Mouse (Mus musculus) thymus, adult 18-20 months (tissue): Measurements from ENCODE around the gene Itpa.
"Not testable (repeated sequence)": the region's sequence is repeated elsewhere in the genome, so short reads cannot be mapped to it uniquely, and the experiment has no call there.

ENCODE experiments used
- DNase-seq, 2 experiments: peaks; one replicate each; pipeline ENCODE4 v3.0.0; 2022; ENCODE audit warnings: mixed read lengths in 2 of 2

Gene Itpa

DNA sequence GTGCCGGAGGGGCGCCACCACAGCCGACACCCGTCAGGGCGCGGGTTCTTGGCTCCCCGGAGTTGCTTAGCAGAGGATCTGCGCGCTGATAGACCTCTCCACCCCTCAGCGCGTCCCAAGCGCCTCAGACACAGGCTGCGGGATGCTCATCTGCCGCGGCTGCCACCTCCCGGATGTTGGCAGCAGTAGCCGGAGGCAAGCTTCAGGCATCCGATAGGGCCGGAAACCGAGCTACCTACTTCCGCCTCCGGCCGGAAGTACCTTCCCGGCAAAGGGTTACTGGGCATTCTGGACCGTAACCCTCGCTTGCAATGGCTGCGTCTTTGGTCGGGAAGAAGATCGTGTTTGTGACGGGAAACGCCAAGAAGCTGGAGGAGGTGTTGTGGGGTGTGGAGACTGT lies at the start of gene Itpa:
Itpa (plus strand) TSS at position 52 of the 400 bp plus-strand sequence.
- peak; percentile 78 to 82 for DNase-seq

DNA sequence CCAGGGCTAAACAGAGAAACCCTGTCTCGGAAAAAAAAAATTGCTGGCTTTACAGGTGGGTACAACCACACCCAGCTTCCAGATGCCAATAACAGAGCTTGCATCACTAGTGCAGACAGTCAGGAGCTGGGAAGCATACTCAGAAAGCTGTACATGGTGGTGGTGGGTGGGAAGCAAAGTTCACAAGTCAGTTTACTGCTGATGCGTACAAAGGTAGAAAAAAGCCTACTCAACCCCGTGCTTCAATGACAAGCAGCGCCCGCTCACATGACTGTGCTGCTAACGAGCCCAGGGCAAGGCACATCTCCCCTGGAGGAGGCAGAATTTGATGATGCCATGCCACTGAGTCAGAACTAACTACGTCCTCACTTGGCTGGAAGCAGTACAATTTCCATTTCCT lies 48.4 kb upstream of the Itpa start:
- no peak for DNase-seq

DNA sequence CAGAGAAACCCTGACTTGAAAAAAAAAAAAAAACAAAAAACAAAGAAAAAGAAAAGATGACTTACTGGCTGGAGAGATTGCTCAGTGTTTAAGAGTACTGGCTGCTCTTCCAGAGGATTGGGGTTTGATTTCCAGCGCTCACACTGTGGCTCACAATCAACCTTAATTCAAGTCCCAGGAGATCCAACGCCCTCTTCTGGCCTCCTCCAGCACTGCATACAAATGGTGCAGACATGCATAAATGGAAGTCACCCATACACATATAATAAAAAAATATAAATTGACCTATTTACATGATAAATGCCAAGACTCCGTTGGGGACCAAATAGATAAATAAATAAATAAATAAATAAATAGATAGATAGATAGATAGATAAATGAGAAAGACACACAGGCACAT lies 39.0 kb upstream of the Itpa start:
- no peak for DNase-seq

DNA sequence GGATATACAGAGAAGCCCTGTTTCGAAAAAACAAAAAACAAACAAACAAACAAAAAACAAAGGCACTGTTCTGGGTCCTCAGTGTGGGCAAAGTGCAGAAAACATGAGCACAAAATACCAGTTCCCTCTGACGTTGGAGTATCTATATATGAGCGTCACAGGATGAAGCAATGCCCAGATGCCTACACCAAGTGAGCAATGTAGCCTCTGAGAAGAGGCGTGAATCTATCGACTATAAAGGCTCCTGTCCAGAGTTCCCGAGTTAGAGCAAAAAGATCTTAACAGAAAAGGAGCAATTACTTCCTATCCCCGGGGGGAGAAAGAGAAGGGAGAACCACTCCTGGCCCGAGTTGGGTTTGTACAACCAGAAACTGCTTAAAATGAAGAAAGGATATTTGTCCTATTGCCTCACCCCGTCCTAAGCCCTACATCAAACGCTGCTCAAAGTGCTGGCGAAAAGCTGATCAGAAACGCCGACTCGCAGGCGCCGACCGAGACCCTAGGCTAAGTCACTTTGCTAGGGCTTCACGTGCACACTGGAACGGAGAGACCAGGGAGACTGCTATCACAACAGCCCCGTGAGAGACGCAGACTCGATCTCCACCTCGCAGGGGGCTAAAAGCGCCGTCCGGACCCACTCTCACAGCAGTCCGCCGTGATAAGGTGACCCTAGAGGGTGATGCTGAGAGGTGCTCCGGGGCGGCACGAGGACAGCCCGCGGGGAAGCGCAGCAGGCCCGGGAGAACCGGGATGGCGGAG lies 38.2 kb upstream of the Itpa start:
- DNase-seq, result no peak

GRCm38 (mm10) chr2:130629839-130630203 lies 37.6 kb upstream of the Itpa start, which contains the start of the genes Fastkd5 and Ubox5:
Gene Fastkd5, minus strand, starts transcription at chr2:130630027.
Gene Ubox5, minus strand, starts transcription at chr2:130630038.
- DNase-seq, result peak; percentile 73 to 79

- DNase-seq, result no peak
These were observed 35.0 kb upstream of the Itpa start for GRCm38 (mm10) chr2:130632416-130632815.

DNA sequence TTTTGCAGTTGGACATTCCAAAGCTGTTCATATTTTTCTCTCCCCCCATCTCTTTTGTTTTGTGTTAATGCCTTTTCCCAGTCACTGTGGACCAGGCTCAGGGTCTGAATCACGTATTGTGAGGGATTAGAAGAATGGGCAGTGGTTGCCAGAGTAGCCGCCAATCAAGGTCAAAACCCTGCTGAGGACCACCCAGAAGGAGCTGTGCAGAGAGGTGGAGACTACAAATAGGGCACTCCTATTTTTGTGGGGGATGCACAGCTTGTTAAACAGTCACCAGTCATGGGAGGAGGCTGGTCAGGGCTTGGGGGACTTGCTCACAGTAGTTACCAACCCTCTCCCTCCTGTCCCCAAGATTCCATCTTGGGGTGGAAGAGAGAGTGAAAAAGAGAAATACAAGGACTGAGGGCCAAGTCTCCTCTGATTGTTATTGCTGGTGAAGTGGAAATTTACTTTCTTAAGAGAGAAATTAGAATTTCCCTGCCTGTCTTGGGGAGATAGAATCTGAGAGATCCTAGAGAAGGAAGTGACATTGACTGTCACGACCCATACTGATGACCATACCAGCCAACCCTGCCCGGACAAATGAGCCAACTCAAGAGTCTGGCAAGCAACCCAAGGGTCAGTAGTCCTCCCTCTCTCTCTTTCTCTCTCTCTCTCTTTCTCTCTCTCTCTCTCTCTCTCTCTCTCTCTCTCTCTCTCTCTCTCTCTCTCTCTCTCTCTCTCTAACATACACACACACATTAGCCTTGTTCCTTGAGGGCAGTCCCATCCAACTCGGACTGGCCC lies 34.3 kb upstream of the Itpa start:
- no peak for DNase-seq

DNA sequence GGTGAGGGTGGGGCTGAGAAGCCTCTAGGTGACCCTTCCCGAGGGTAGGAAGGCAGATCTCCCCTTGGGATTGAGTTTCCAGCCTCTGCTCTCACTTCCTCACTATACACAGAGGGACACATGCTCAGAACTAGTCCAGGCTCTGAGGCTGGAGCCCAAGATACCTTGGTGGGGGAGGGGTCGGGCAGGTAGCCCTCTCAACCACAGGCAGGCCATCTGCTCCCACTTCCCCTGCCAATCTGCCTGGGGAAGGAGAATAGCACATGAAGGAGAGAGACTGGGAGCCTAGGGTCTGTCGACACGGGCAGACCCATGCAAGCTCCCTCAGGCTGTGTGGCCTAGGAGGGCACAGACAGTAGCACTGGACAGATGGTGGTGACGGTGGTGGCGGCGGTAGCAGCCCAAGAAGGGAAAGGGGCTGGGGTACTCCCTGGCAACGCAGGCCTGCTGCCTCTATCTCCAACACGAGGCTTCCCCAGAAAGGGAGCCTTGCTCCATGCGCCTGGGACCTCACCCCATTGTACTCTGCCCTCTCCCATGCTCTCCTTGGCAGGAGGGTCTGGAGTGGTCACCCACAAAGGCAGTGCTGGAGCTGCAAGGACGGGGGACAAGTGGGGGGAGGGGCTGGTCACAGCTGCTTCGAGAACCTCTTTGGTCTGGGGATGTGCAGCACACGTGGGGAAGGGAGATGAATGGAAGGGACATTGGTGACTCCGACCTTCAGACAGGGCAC lies 33.2 kb upstream of the Itpa start:
- DNase-seq, result peak in 1 of 2 experiments; percentile 11

DNA sequence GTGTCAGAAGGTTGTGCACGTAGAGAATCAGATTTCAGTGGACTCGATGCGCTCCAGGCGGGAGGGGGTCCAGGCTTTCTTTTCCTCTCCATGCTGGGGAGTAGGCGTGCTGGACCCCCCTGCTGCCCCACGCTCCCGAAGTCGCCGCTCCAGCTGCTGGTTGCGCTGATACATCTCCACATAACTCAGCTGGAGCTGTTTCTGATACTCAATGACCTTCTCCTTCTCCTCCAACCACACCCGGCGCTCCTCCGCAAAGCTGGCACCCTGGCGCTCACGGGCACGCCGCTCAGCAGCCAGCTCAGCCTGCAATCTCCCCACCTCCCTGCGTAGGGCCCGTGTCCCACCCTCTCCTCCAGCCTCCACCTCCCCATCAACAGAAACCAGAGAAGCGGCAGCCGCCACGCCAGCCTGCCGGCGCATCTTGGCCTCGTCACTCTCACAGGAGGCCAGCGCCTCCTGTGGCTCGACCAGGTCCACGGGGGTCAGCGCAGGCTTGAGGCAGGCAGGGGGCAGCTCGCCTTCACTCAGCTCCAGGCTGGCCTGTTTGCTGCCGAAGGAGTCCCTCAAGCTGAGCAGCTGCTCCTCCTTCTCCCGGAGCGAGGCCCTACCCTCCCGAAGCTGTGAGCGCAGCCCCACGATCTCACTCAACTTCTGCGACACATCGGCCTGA lies 32.5 kb upstream of the Itpa start:
- peak; percentile 25 to 31 for DNase-seq

DNA sequence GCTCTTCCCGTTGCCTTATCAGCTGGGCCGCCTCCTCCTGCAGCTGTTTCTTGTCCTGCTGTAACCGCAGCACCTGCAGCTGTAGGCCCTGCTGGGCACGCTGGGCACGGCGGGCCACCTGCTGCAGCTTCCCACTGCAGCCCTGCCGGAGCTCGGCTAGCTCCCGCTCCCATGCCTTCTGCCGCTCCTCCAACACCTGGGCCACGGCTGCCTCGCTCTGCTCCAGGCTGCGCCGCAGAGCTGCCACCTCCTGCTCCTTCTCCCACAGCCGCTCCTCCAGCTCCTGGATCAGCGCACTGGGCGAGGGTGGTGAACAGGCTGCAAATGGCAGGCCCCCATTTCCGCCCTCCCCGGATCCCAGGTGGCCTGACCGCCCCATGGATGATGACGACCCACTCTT lies 31.6 kb upstream of the Itpa start:
- peak; percentile 70 to 81 for DNase-seq

DNA sequence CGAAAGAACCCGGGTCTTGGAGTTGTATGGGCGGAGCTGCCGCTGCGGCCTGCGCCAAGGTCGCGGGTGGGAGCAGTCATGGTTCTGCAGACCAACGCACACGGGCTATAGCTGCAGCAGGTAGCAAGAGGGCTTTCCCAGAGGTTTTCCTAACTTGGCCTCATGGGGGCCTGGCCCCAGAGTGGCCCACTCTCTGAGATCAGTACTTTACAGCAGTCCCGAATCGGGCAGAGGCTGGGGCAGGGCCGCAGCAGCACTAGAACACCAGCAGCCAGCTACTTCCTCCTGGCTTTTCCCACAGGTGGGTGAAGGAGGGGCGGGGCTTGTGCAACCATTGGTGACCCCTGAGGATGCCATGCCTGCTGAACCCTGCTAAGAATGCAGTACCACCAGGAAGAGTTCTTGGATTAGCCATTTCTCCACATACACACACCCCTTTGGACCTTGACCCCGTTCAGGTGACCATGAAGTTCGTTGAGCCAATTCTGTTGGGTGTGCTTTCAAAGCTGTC lies 29.3 kb upstream of the Itpa start:
- no peak for DNase-seq

DNA sequence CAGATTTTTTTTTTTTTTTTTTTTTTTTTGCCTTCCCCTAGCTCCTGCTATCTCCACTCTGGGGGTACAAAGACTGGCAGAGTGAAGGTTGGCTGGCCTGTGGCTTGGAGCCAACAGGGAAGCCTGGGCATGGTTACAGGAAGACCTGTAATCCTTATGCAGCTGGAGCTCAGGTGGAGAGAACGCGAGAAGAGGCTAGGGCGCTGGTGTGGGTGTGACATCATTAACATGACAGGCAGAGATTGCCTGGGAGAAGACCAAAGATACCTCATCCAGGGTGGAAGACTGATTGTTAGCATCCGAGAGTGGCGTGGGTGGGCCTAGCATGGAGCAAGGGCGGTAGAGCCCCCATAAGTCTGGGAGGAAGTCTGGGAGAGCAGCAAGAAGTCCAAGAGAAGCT lies 28.1 kb upstream of the Itpa start:
- no peak for DNase-seq

GRCm38 (mm10) chr2:130641351-130642025 lies 25.9 kb upstream of the Itpa start:
- DNase-seq, result no peak

DNA sequence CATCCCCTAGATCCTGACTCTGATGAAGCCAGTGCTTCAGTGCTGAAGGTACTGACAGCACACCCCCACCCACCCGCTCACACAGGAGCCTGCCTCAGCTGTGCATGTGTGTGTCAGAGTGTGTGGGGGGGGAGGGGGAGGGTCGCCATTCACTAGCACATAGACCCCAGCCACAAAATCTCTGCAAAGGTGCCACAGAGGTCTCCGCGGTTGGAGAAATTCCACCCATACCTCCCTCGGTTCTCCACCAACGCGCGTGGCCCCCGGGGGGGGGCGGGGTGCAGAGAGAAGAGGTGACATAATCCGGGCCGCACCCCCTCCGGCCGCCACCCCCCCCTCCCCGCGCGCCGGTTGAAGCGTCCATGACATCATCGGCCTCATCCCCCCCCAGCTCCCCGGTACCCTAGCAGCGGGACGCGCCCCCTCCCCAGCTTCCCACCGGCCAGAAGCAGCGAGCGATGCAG lies 25.2 kb upstream of the Itpa start:
- DNase-seq, result peak in 1 of 2 experiments; percentile 31

DNA sequence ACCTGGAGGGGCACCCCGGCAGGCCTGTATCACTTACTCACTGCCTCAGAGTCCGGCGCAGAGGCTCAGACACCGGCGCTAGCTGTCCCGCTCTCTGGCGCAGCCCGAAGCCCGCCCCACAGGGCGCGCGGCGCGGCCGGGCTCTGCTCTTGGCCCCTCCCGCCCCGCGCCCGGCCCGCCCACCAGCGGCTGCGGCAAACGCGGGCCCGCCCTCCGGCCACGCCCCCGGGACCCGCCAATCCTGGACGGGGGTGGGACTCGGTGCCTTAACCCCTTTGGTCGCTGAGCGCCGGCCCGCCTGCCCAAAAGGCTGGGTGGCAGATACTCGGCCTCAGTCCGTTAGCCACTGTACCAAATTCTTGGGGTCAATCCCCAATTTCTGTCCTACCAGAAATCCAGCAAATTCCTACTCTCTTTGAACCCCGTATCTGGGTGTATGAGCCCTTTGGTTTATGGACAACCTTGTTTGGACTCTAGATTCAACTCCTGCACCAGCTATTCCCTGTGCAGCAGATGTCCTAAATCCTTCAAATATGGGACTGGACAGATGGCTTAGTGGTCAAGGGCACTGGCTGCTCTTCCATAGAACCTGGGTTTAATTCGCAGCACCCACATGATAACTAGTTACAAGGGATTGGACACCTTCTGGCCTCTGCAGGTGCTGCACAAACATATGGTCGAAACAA lies 24.6 kb upstream of the Itpa start, which contains the start of gene Lzts3:
Lzts3 (minus strand) TSS at position 120 of the 686 bp plus-strand sequence.
- peak; percentile 81 to 83 for DNase-seq

DNA sequence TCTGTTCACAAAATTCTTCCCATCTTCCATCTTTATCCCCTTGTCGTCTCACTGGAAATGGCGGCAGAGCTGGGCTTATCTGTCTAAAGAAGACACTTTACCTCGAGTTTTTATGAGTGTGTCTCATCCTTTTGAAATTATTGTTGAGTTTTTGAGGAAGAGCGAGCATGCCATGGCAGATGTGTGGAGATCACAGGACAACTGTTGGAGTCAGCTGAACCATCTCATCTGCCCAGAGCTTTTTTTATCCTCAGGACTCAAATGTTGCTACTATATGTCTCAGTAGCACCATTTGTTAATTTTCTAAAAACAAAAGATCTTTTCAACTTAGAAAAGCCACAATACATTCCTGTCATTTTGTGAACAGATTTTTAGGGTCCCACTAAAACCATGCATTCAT lies 22.2 kb upstream of the Itpa start:
- no peak for DNase-seq

- not testable (repeated sequence) for DNase-seq
These were observed 18.4 kb upstream of the Itpa start for GRCm38 (mm10) chr2:130649028-130649427.

- DNase-seq, result no peak
These were observed 14.1 kb upstream of the Itpa start for GRCm38 (mm10) chr2:130653303-130653702.

- DNase-seq, result no peak
These were observed 13.7 kb upstream of the Itpa start for GRCm38 (mm10) chr2:130653760-130654159.

DNA sequence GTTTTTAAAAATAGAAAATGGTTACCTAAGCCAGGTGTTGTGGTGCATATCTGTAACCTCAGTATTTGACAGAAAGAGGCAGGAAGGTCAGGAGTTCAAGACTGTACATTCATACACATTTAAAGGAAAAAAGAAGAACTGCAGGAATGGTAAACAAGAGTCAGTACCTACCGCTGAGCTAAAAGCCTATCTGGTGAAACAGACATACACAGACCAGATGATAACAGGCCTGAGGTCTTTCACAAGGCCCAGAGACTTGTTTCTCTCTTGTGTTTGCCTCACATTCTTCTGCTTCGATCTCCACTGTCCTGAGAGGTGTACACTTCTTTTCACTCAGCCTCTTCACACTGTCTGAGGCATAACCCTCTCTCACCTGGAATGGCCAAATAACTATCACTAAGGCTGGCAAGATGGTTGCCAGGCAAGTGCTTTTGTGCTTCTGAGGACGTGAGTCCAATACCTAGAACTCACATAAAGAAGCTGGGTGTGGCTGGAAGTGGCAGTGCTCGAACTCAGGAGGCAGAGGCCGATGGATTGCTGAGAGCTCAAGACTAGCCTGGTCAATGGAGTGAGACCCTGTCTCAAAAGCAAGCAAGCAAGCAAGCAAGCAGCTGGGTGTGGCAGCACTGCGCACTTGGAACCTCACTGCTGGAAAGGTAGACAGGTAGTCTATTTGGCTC lies 11.6 kb upstream of the Itpa start:
- DNase-seq, result no peak

- DNase-seq, result no peak
These were observed 10.9 kb upstream of the Itpa start for GRCm38 (mm10) chr2:130656536-130656935.
